Comparison of ENCODE assay signal across 8 mouse cellular contexts in genomic region chr5:103843938-103844337, GRCm38 (mm10).
A peak's percentile ranks its signal among the peaks of the same experiment; 100 is the strongest.
DNase-seq lines count a peak whose midpoint lies in the region; ATAC-seq and TF ChIP-seq lines count a peak whose summit lies in the region.

No protein-coding gene starts in this region.

- no peak overlapping the region for H3K4me2 ChIP-seq in lung, embryonic 14.5 days

- H3K27ac ChIP-seq in bone marrow macrophage, adult 2 months (ENCODE audit: insufficient read depth, low read depth, low read length), result no peak overlapping the region
- peak overlapping the region; percentile 93 for H3K27ac ChIP-seq in gastrocnemius, adult 2 months
- no peak overlapping the region for H3K27ac ChIP-seq in lung, embryonic 14.5 days (ENCODE audit: low read depth)

- 0 out of 2 replicates have a peak, but pooled peaks cover 26% of the 10 kb centered on the region for H3K36me3 ChIP-seq in lung, embryonic 14.5 days (ENCODE audit: insufficient read depth)

- intact Hi-C loops in gastrocnemius, adult 2 months (cut with DNase I), result loop anchor here (5.0 kb wide), 1 partner anchor 162 kb away; no protein-coding TSS in a partner anchor

- H3K27me3 ChIP-seq in lung, embryonic 14.5 days (ENCODE audit: insufficient read depth, low read length), result no peaks in the 10 kb centered on the region

- TF ChIP-seq POLR2A in bone marrow macrophage, adult 2 months (IDR thresholded peaks at IDR 0.05; ENCODE audit: borderline replicate concordance, low read depth, low read length), result no peak

- TF ChIP-seq CTCF in bone marrow macrophage, adult 2 months (IDR thresholded peaks at IDR 0.05; ENCODE audit: low read depth, low read length), result peak; percentile 72; the same call in 1 of the 2 replicates
- peak; percentile 74 for TF ChIP-seq CTCF in gastrocnemius, adult 2 months (IDR thresholded peaks at IDR 0.05)
- peak; percentile 70 for TF ChIP-seq CTCF in lung, embryonic 14.5 days (IDR thresholded peaks at IDR 0.05; ENCODE audit: low read depth)

- 36% methylated on average over 1 of the region's 1 CpGs for WGBS in lung, embryonic 14.5 days

- no peak overlapping the region for H3K4me3 ChIP-seq in bone marrow macrophage, adult 2 months (ENCODE audit: insufficient read depth, low read length)
- no peak overlapping the region for H3K4me3 ChIP-seq in gastrocnemius, adult 2 months
- H3K4me3 ChIP-seq in lung, embryonic 14.5 days (ENCODE audit: low read depth, low read length), result no peak overlapping the region

- DNase-seq in CD4-positive, CD25-positive, alpha-beta regulatory T cell, adult 2 months (ENCODE audit: low read depth, low spot score), result peak; percentile 52
- peak; percentile 61 for DNase-seq in layer of hippocampus, adult 11-12 months (ENCODE audit: low spot score)
- DNase-seq in layer of hippocampus, adult 9-10 months (ENCODE audit: low spot score), result no peak
- DNase-seq in gastrocnemius, adult 2 months, result peak; percentile 72
- DNase-seq in lung, embryonic 14.5 days, result peak; percentile 72
- peak; percentile 20 to 58 for DNase-seq in thymus, postnatal 10 days (ENCODE audit: low spot score in 2 of 2)

- no peak overlapping the region for H3K9ac ChIP-seq in lung, embryonic 14.5 days

- ATAC-seq in CD4-positive, CD25-positive, alpha-beta regulatory T cell, adult 4 months, result no peak
- no peak for ATAC-seq in lung, embryonic 14.5 days (ENCODE audit: insufficient read depth)

- no peaks in the 10 kb centered on the region for H3K9me3 ChIP-seq in lung, embryonic 14.5 days (ENCODE audit: low read depth, low read length)

- H3K4me1 ChIP-seq in bone marrow macrophage, adult 2 months (ENCODE audit: control insufficient read depth, insufficient read depth, low read length), result peaks cover under 1% of the 10 kb centered on the region; the same call in 1 of the 2 replicates
- no peaks in the 10 kb centered on the region for H3K4me1 ChIP-seq in lung, embryonic 14.5 days (ENCODE audit: insufficient read depth)
